Mouse (Mus musculus): ENCODE measurements around the gene Tec.

DNA sequence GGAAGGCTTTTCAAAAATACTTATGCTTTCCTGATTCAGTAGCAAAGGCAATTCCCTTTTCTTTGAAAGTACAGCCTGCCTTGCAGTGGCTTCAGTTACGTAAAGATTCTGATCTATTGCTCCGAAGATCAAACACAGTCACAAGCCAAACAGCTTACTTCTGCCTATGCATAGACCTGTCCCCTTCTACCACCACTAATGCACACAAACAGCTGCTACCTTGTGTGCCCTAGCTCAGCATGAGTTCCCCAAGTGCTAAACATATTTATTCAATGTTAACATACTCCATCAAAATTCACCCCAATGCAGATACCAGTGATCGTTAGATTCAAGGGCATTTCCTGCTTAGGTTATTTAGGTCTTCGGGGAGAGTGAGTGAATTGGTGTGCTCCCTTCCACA is 121.8 kb downstream of the Tec start:
- TF ChIP-seq CTCF (IDR thresholded peaks at IDR 0.05; ENCODE audit: low read depth) (no peak), EP300 (optimal IDR thresholded peaks at IDR 0.05) (no peak)

Measured in stomach, postnatal 0 days (tissue).